Comparison of ENCODE assay signal across 22 mouse cellular contexts in the genomic region with DNA sequence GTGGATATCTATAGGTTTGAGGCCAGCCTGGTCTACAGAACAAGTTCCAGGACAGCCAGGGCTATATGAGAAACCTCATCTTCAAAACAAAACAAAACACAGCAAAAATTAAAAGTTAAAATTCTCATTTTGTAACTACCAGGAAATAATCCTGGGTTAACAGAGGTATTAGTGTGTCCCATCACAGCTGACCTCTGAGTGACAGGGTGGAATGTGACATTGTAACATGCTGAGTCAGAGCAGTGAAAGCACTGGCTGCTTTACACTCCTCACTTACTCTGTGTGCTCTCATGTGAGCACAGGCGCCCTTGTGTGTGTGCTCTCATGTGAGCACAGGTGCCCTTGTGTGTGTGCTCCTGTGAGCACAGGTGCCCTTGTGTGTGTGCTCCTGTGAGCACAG. TPM values are rescaled to one million over a fixed set of nuclear protein-coding genes. Genes with fewer than 3 reads are reported as not detected.
"Had no signal": no experiment of that assay in that cellular context is flagged by ENCODE, and none has a peak within 500 bp of the region (broad histone marks: within the 10 kb centered on the region; RNA-seq: fewer than 3 reads in every experiment).

No protein-coding gene starts in this region.

- ATAC-seq: liver, postnatal 0 days; midbrain, embryonic 13.5 days; midbrain, embryonic 15.5 days had no signal

- H3K27ac ChIP-seq: lung, embryonic 15.5 days; macrophage; midbrain, embryonic 13.5 days; midbrain, embryonic 15.5 days; neural tube, embryonic 12.5 days; stomach, embryonic 15.5 days; stomach, postnatal 0 days had no signal

- H3K4me3 ChIP-seq: lung, embryonic 15.5 days; midbrain, embryonic 13.5 days; midbrain, embryonic 15.5 days; neural tube, embryonic 12.5 days; stomach, embryonic 15.5 days had no signal

- H3K36me3 ChIP-seq: lung, embryonic 15.5 days; midbrain, embryonic 15.5 days; stomach, embryonic 15.5 days had no signal

- DNase-seq: liver, postnatal 0 days; lung, adult 2 months; lung, postnatal 10 days; lung, postnatal 36 days; right cerebral cortex, postnatal 14 days; thymus, adult 2 months; thymus, postnatal 25 days; thymus, postnatal 4 days had no signal

- H3K4me2 ChIP-seq: lung, embryonic 15.5 days; midbrain, embryonic 11.5 days; midbrain, embryonic 13.5 days; midbrain, embryonic 15.5 days; neural tube, embryonic 12.5 days; stomach, embryonic 15.5 days had no signal

- H3K9me3 ChIP-seq: lung, embryonic 15.5 days; midbrain, embryonic 13.5 days; midbrain, embryonic 15.5 days; neural tube, embryonic 12.5 days; stomach, embryonic 15.5 days had no signal

- H3K9ac ChIP-seq: liver, postnatal 0 days; lung, embryonic 15.5 days; midbrain, embryonic 15.5 days; neural tube, embryonic 12.5 days; stomach, embryonic 15.5 days had no signal

- H3K27me3 ChIP-seq: lung, embryonic 15.5 days; midbrain, embryonic 13.5 days; midbrain, embryonic 15.5 days; neural tube, embryonic 12.5 days; stomach, embryonic 15.5 days had no signal

RNA-seq across cellular contexts. Expression of a gene that starts 8.6 kb away (rescaled TPM):
- total RNA-seq: megakaryocyte progenitor cell, adult 5-6 weeks; monocyte, adult 5-6 weeks; neutrophil, adult 5-6 weeks had no signal
- polyA plus RNA-seq: lung, adult 2 months; lung, embryonic 15.5 days; macrophage; midbrain, embryonic 11.5 days; midbrain, embryonic 13.5 days; midbrain, embryonic 15.5 days; neural tube, embryonic 12.5 days; neural tube, embryonic 14.5 days; spleen, adult 2 months had no signal

RNA-seq across cellular contexts. Expression of a gene that starts 16.3 kb away (rescaled TPM):
- total RNA-seq: megakaryocyte progenitor cell, adult 5-6 weeks; monocyte, adult 5-6 weeks had no signal
- polyA plus RNA-seq: midbrain, embryonic 13.5 days; midbrain, postnatal 0 days; neural tube, embryonic 14.5 days had no signal
